Mouse (Mus musculus) Patski (cell line): ENCODE measurements around the gene Hes5. TPM values are rescaled to one million over a fixed set of nuclear protein-coding genes. Genes with fewer than 3 reads are reported as not detected.
A peak's percentile ranks its signal among the peaks of the same experiment; 100 is the strongest.

Experiments
- ATAC-seq: fragments of 100-300 bp; one replicate; pipeline ENCODE4 v1.8.0; 2021
- CTCF ChIA-PET: fragments of 350-600 bp; sonication (Branson Sonifier 250); formaldehyde crosslinking; loops from one replicate; lab custom pipeline; 2022; ENCODE audit warnings: inconsistent platforms; lab: Charles Lee
- POLR2A ChIA-PET: fragments of 350-600 bp; sonication (Branson Sonifier 250); formaldehyde crosslinking; loops from one replicate; lab custom pipeline; 2022; ENCODE audit warnings: antibody characterized with exemption, inconsistent platforms; lab: Charles Lee
- DNase-seq: peaks from one replicate; pipeline ENCODE4 v3.0.0-alpha.2; 2011; ENCODE audit warnings: low read depth, low spot score
- H3K27me3 ChIP-seq: fragments of 371-371 bp; one replicate; pipeline ENCODE4 v1.5.1; 2021
- CTCF ChIP-seq: fragments of 100-300 bp; IDR thresholded peaks from one replicate; pipeline ENCODE4 v1.5.1; 2021
- in situ Hi-C: fragments of 300-500 bp; cut with MboI; formaldehyde crosslinking; loops from 3 replicates; pipeline ENCODE4 v1.11.1; 2018; ENCODE audit warnings: low pct_unique_long_range_greater_than_20kb, mixed read lengths
- polyA plus RNA-seq: library from polyadenylated mRNA; unstranded; gene quantifications from one replicate; pipeline ENCODE4 v1.2.3, GENCODE M21; 2021

Hes5 gene
- polyA plus RNA-seq, 1 experiment from 2014 or later: not detected

DNA sequence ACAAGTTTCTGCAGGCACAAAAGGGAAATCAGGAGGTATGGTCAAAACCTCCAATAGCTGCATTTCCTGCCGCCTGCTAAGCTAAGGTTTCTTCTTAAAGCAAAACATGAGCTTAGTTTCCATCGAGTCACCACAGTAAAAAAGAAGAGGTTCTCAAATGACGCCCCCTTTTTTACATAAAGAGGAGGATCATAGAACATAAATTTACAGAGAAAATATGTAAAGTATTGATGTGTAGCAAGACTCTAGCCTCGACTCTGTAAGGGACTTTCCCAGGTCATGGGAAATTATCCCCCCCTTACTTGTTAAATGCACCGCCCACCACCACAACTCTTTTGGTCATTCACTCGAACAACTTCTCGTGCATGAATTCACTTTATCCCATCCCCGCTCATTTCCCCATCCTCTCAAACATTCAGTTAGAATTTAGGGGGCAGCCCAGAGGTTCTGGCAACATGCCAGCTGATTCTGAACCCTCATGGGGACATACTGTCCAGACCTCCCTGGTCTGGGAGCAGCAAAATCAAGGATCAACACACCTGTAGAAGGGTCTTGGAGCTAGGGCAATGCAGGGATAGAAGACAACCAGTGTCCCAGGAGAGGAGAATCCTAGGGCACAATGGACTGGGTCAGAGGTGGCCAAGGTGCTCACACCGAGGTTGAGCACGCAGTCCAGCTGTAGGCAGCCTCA, 17.9 kb upstream of the Hes5 start:
- DNase-seq: no peak
- ChIA-PET POLR2A (no interaction called here), CTCF (interaction anchor here (1.3 to 2.4 kb wide), 2 partner anchors 66 to 123 kb away, joined by 3 to 6 read pairs; no protein-coding TSS in a partner anchor)
- peaks cover 3% of the 10 kb centered on the region for H3K27me3 ChIP-seq
- no peak for TF ChIP-seq CTCF
- no peak for ATAC-seq
- in situ Hi-C loops: loop anchor here (5.0 kb wide), 1 partner anchor 65 kb away; no protein-coding TSS in a partner anchor

DNA sequence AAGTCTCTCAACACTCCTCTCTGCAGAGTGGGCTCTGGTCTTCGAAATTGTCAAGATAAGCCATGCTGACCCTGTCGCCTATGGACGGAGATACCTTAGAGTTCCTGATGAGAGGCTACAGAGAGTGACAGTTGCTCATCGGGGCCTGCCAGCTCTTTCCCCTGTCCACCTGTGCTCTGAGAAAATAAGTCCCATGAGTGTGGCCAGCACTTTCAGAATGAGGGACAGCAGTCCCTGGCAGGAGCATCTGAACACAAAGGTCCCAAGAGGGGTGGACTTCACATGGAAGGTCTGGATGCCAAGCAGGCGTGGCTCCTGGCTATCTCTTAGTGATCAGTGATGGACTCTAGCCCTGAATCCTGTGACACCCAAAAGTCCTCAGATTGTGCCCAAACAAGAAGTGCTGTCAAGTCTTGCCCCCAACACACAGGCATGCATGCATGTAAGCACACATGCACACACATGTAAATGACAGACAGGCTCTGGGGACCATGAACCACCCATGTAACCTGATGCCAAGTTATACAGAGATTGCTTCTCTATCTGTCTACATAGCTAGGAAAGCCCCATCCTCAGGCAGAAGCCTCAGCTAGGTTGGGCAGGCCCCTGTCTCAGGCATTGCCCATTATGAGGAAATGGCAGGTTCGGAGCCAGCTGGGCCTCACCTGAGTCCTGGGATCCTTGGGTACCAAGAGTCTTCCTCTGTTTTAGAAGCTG, 17.2 kb upstream of the Hes5 start:
- ChIA-PET POLR2A (no interaction called here), CTCF (interaction anchor here (1.3 to 2.4 kb wide), 2 partner anchors 67 to 123 kb away, joined by 3 to 6 read pairs; no protein-coding TSS in a partner anchor)
- peaks cover 7% of the 10 kb centered on the region for H3K27me3 ChIP-seq
- ATAC-seq (no peak), DNase-seq (no peak)
- TF ChIP-seq CTCF: no peak
- in situ Hi-C loops: loop anchor here (5.0 kb wide), 1 partner anchor 66 kb away; no protein-coding TSS in a partner anchor

DNA sequence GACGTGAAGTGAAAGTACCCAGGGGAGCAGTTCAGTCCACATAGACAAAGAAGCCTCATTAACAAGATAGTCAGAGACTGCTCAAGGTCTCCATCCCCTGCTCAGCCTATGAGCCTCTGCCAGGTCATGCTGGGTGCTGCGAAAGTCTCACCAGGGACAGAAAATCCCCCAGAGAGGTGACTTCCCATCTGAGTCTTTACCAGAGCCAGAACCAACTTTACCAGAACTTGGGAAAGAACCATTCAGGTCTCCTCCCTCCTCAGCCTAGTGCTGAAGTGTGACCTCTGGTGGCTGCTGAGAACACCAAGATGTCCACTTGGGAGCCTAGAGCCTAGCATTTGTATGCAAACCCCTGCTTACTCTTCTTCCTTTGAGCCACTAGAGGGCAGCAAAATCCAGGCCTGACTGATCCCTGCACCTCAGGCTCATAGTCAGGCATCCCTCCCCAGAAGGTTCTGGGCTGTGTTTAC, 16.6 kb upstream of the Hes5 start:
- ChIA-PET POLR2A (no interaction called here), CTCF (interaction anchor here (2.4 kb wide), 1 partner anchor 122 kb away, joined by 6 read pairs; no protein-coding TSS in a partner anchor)
- in situ Hi-C loops: loop anchor here (5.0 kb wide), 1 partner anchor 67 kb away; no protein-coding TSS in a partner anchor
- peaks cover 13% of the 10 kb centered on the region for H3K27me3 ChIP-seq
- TF ChIP-seq CTCF: peak; percentile 92
- ATAC-seq (peak; percentile 93), DNase-seq (peak; percentile 51)

DNA sequence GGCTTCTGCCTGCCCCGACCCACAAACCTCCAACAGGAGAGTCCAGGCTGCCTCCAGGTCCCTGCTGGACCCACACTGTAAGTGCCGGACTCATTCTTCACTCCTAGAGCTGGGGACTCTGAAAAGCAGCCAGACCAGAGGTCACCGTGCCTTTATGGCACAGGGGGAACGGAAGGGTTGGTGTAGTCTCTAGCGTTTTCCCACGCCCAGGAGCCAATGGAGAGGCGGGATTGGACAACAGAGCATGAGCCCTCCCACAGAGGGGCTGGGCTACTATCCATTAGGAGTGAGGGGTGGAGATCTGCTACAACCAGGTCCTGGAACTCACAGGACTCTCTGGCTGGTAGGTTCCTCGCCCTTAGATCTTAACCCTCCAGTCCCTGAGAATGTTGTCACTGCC, 14.4 kb upstream of the Hes5 start:
- peaks cover 23% of the 10 kb centered on the region for H3K27me3 ChIP-seq
- peak; percentile 58 for ATAC-seq
- ChIA-PET CTCF (no interaction called here), POLR2A (no interaction called here)
- in situ Hi-C loops: no loop called here
- no peak for DNase-seq
- TF ChIP-seq CTCF: no peak

DNA sequence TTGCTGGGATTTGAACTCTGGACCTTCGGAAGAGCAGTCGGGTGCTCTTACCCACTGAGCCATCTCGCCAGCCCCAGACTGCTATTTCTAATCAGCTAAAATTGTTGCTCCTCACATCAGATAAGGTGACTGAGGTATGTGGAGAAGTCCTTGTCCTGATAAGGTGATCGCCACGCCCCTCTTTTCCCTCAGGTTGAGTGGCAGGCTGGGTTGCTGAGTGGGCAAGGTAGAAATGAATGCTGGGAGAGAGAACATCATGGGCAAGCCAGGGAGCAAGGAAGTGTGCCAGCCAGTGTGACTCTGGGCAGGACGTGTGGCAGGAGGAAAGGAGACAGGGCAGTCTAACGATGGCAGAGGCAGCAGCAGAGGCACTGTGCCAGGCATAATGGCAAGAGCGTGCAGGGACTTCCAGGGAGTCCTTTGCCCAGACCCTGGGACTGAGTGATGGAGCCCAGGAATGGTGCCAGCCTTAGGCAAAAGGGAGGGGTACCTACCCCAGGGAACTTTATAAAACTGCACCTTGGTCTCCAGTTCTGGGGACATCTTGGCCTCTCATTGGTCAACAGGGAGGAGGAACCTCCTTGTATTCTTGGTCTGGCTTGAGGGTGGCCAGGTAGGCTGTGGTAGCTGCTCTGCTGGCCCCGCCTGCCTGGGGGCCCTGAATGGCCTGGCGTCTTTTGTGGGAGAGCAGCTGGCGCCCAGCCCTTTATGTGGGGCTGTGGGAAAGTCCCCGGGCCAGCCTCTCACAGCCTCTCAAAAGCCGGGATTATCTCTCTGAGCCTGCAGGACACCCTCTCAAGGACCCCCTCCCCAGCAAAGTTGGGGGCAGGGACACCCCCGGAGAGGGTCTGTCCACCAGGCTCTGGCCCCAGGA, 12.4 kb upstream of the Hes5 start:
- no peak for DNase-seq
- in situ Hi-C loops: no loop called here
- ATAC-seq: no peak
- POLR2A ChIA-PET: no interaction called here
- CTCF ChIA-PET: interaction anchor here (1.2 kb wide), 1 partner anchor 71 kb away, joined by 5 read pairs; no protein-coding TSS in a partner anchor
- TF ChIP-seq CTCF: no peak
- peaks cover 27% of the 10 kb centered on the region for H3K27me3 ChIP-seq

DNA sequence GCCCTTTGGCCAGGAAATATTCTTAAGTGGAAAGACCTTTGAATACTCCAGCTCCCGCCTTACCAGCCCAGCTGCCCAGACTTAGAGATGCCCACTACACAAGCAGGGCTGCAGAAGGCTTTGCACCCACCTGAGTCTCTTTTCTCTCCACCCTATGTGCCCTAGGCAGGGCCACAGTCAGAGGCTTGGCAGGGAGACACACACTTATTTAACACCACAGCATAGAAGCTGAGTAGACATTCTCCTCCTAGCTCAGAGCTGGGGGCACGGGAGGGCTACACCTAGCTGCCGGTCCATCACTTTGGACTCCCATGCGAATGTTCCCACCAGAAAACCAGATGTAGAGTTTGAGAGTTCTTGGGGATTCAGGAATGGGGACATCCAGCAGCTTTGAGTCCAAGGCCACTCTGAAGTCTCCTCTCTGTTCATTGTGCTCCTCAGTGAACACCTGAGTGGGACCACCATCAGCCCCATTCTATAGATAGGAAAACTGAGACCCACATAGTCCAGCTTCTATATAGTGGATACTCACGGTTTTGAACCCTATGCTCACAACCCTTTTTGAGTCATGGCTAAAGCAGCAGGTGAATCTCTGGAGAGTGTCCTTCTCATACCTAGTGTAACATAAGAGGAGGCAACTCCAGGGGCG, 11.7 kb upstream of the Hes5 start:
- ChIA-PET CTCF (interaction anchor here (1.2 kb wide), 1 partner anchor 72 kb away, joined by 5 read pairs; no protein-coding TSS in a partner anchor), POLR2A (no interaction called here)
- in situ Hi-C loops: no loop called here
- ATAC-seq (no peak), DNase-seq (no peak)
- no peak for TF ChIP-seq CTCF
- peaks cover 27% of the 10 kb centered on the region for H3K27me3 ChIP-seq

DNA sequence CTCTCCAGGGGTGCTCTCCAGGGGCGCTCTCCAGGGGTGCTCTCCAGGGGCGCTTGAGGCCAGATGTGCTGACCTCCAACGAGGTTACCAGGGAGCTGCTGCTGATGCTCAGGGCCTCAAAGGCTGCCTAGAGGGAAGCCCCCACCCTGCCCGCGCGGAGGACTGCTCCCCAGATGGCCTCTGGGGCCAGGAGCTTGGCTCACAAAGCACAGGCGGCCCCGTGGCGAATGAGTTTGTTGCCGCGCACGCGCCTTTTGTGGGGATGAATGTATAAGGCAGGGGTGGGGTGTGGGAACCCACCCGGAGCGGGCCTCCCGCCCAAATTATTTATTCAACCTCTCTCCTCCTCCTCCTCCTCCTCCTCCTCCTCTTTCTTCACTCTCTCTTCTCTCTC, 11.1 kb upstream of the Hes5 start:
- H3K27me3 ChIP-seq: peaks cover 27% of the 10 kb centered on the region
- in situ Hi-C loops: no loop called here
- ChIA-PET CTCF (interaction anchor here (1.2 kb wide), 1 partner anchor 72 kb away, joined by 5 read pairs; no protein-coding TSS in a partner anchor), POLR2A (no interaction called here)
- ATAC-seq (no peak), DNase-seq (no peak)
- TF ChIP-seq CTCF: no peak

DNA sequence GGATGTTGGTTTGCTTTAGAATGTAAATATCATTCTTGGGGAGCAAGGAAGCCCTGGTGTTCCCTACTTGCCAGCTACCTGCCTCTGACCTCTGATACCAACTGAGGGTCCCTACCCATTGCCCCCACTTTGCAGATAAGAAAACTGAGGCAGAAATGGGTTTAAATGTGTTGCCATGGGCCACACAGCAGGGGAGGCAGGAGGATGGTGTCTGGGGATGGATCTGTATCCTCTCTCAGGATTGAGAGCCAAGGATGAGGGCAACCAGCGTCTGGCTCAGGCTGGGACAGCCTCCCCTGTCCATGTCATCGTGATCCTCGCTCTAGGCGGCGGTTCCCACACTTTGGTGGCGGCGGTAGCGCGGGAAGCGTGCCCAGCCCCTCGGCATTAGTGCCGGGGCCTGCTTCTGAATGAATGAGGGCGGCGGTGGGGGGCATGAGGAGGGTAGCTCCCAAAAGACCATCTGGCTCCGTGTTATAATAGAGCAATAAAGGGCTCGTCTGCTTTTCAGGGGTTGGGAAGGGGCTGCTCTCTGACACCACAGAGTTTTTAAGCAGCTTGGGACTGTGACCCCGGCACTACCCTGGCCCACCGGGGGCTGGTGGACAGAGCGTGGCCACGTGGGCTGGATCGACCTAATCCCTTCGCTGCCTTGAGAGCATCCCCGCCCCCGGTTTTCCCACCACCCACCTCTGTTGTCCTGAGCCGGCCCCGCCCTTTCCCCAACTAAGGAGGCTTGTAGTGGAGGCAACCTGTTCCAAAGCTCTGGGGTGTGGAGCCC, 8.1 kb upstream of the Hes5 start:
- peaks cover 28% of the 10 kb centered on the region for H3K27me3 ChIP-seq

DNA sequence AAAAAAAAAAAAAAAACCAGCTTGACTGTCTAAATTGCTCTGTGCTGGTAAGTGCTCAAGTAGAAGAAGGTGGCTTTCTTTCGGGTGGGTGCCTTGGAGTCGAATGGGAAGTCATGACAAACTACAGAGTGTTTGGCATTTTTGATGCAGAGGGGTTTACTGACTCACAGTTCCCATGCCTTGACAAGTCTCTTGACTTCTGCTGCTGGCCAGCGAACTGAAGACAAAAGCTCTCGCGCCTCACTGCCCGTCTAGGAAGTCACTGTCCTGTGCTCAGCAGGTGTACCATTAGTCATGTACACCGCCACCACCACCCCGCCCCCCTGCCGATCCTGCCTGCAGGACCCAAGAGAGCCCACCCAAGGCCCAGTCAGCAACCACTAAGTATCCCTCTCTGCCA, 4.1 kb upstream of the Hes5 start:
- CTCF ChIA-PET: no interaction called here
- in situ Hi-C loops: no loop called here
- H3K27me3 ChIP-seq: peaks cover 37% of the 10 kb centered on the region

More for the DNA sequence above, 8.1 kb upstream of the Hes5 start:
- CTCF ChIA-PET: interaction anchor here (0.9 kb wide), 1 partner anchor 12 kb away, joined by 3 read pairs; no protein-coding TSS in a partner anchor
- TF ChIP-seq CTCF: no peak
- ATAC-seq (no peak), DNase-seq (no peak)
- in situ Hi-C loops: no loop called here
- POLR2A ChIA-PET: no interaction called here

More for the DNA sequence above, 4.1 kb upstream of the Hes5 start:
- ATAC-seq: no peak
- no peak for TF ChIP-seq CTCF
- DNase-seq: no peak
- POLR2A ChIA-PET: no interaction called here
